Mouse (Mus musculus): ENCODE measurements around the gene Vmn1r206. TPM values are rescaled to one million over a fixed set of nuclear protein-coding genes. Genes with fewer than 3 reads are reported as not detected.
"Not testable (repeated sequence)": the region's sequence is repeated elsewhere in the genome, so short reads cannot be mapped to it uniquely, and the experiment has no call there.

Gene Vmn1r206
- not detected in 2 replicates for polyA plus RNA-seq (2014; fragmentation: Nextera tagmentation; extraction: Ambion mirVana)

DNA sequence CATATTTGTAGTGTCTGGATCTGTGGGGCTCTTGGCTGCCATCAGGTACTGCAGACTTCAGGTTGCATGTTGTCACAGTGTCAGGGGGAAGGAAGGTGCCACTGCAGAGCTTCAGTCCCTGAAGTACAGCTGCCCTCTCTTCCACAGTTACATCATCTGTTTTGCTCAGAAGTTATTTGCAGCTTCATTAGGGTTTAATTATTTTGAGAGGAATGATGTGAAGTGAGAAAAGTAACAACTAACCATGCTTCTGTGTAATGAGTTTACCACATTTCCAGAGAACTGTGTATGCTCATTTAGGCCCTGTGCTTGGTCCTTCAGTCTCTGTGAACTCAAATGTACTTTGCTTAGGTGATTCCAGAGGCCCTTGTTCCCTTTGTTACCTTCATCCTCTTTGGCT, at the start of gene Vmn1r206:
TSS of gene Vmn1r206 (minus strand) at position 101 of the 400 bp plus-strand sequence.
- not testable (repeated sequence) for H3K4me1 ChIP-seq (ENCODE audit: control insufficient read depth in 2 of 2, insufficient read depth in 2 of 2, low read length in 2 of 2); H3K4me3 ChIP-seq (ENCODE audit: control insufficient read depth in 1 of 2, insufficient read depth in 1 of 2, low read depth in 1 of 2, low read length in 2 of 2); H3K27me3 ChIP-seq (ENCODE audit: control insufficient read depth, insufficient read depth, low read length); H3K4me2 ChIP-seq (ENCODE audit: low read length); H3K27ac ChIP-seq (replicated peaks in 1 of 2; ENCODE audit: control insufficient read depth in 1 of 2, insufficient read depth in 1 of 2, low read depth in 2 of 2, low read length in 2 of 2); H3K9ac ChIP-seq (ENCODE audit: low read length); H3K9me3 ChIP-seq (ENCODE audit: control insufficient read depth, low read length); ATAC-seq (ENCODE audit: insufficient number of reproducible peaks, insufficient read depth, low FRiP score, low read depth); H3K36me3 ChIP-seq (ENCODE audit: control insufficient read depth, insufficient read depth, low read length)

DNA sequence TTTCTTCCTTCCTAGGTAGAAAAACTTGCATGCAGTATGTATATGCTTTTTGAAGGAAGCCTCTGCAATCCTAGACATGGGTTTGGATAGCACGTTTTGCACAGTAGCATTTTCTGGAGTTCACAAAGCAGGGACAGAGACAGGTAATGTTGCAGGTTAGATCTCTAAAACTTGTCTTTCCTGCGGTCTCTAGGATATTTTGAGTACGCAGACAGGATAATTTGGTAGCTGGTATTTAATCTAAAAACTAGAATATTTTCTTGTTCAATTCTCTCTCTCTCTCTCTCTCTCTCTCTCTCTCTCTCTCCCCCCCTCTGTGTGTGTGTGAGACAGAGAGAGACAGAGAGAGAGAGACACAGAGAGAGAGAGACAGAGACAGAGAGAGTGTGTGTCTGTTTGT, 31.2 kb downstream of the Vmn1r206 start, which contains the start of gene Vmn1r205:
TSS of gene Vmn1r205 (minus strand) at position 101 of the 400 bp plus-strand sequence.
- no peak for ATAC-seq (ENCODE audit: insufficient number of reproducible peaks, insufficient read depth, low FRiP score, low read depth)
- Histone ChIP-seq H3K4me3 (ENCODE audit: control insufficient read depth in 1 of 2, insufficient read depth in 1 of 2, low read depth in 1 of 2, low read length in 2 of 2) (no peak within 1 kb of the TSS), H3K4me2 (ENCODE audit: low read length) (no peak within 1 kb of the TSS), H3K36me3 (ENCODE audit: control insufficient read depth, insufficient read depth, low read length) (no peaks in the 10 kb centered on the region), H3K4me1 (ENCODE audit: control insufficient read depth in 2 of 2, insufficient read depth in 2 of 2, low read length in 2 of 2) (no peaks in the 10 kb centered on the region), H3K9ac (ENCODE audit: low read length) (no peak within 1 kb of the TSS), H3K27me3 (ENCODE audit: control insufficient read depth, insufficient read depth, low read length) (no peaks in the 10 kb centered on the region), H3K27ac (replicated peaks in 1 of 2; ENCODE audit: control insufficient read depth in 1 of 2, insufficient read depth in 1 of 2, low read depth in 2 of 2, low read length in 2 of 2) (no peak within 1 kb of the TSS), H3K9me3 (ENCODE audit: control insufficient read depth, low read length) (no peaks in the 10 kb centered on the region)
- WGBS, result 75% methylated on average over 3 of the region's 3 CpGs

DNA sequence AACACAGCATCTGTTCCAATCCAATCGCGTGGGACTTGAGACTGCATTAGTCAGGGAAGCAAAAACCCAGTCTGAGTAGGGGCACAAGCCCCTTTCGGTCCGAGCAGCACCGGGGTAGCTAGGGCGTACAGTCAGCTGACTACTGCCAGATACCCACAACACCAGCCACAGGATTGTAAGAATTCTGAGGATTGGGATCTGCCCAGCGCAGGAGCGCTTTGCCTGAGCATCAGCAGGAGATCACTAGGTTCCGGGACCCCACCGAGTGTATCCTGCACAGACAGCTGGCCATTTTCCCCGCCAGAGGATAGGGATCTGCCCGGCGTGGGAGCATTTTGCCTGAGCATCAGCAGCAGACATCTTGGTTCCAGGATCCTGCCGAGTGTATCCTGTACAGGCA, 40.7 kb downstream of the Vmn1r206 start:
- H3K27me3 ChIP-seq (ENCODE audit: control insufficient read depth, insufficient read depth, low read length); H3K9ac ChIP-seq (ENCODE audit: low read length); H3K36me3 ChIP-seq (ENCODE audit: control insufficient read depth, insufficient read depth, low read length); H3K9me3 ChIP-seq (ENCODE audit: control insufficient read depth, low read length); H3K4me1 ChIP-seq (ENCODE audit: control insufficient read depth in 2 of 2, insufficient read depth in 2 of 2, low read length in 2 of 2); H3K27ac ChIP-seq (replicated peaks in 1 of 2; ENCODE audit: control insufficient read depth in 1 of 2, insufficient read depth in 1 of 2, low read depth in 2 of 2, low read length in 2 of 2); ATAC-seq (ENCODE audit: insufficient number of reproducible peaks, insufficient read depth, low FRiP score, low read depth); H3K4me3 ChIP-seq (ENCODE audit: control insufficient read depth in 1 of 2, insufficient read depth in 1 of 2, low read depth in 1 of 2, low read length in 2 of 2); H3K4me2 ChIP-seq (ENCODE audit: low read length): not testable (repeated sequence)
- 64% methylated on average over 13 of the region's 14 CpGs for WGBS

DNA sequence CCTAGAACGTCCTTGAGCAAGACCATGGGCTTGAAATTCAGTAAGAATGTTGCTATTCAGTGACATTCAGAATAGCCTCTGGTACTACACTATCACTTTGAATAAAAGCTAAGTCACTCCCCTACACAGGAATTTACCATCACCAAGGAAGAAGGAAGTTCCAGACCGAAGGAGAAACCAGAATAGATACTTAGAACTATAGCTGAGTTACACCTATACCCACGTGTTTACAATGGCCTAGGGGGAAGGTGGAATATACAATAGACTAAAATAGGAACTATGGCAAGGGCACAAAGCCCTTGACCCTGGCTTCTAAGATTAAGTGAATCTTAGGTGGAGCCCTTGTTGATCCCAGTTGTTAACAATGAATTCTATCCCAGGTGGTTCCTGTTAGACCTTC, 49.1 kb downstream of the Vmn1r206 start:
- H3K9ac ChIP-seq (ENCODE audit: low read length); H3K9me3 ChIP-seq (ENCODE audit: control insufficient read depth, low read length); ATAC-seq (ENCODE audit: insufficient number of reproducible peaks, insufficient read depth, low FRiP score, low read depth); H3K36me3 ChIP-seq (ENCODE audit: control insufficient read depth, insufficient read depth, low read length); H3K4me3 ChIP-seq (ENCODE audit: control insufficient read depth in 1 of 2, insufficient read depth in 1 of 2, low read depth in 1 of 2, low read length in 2 of 2); H3K4me2 ChIP-seq (ENCODE audit: low read length); H3K27me3 ChIP-seq (ENCODE audit: control insufficient read depth, insufficient read depth, low read length); H3K27ac ChIP-seq (replicated peaks in 1 of 2; ENCODE audit: control insufficient read depth in 1 of 2, insufficient read depth in 1 of 2, low read depth in 2 of 2, low read length in 2 of 2); H3K4me1 ChIP-seq (ENCODE audit: control insufficient read depth in 2 of 2, insufficient read depth in 2 of 2, low read length in 2 of 2): not testable (repeated sequence)
- 71% methylated on average over 3 of the region's 3 CpGs for WGBS

Other genes starting within 250 kb of the Vmn1r206 start
- gene Vmn1r199, start 244.4 kb downstream of the Vmn1r206 start, polyA plus RNA-seq (2014; fragmentation: Nextera tagmentation; extraction: Ambion mirVana), result not detected in 2 replicates
- gene Vmn1r200, start 233.9 kb downstream of the Vmn1r206 start, polyA plus RNA-seq (2014; fragmentation: Nextera tagmentation; extraction: Ambion mirVana), result not detected in 2 replicates
- gene Vmn1r201, start 152.3 kb downstream of the Vmn1r206 start, polyA plus RNA-seq (2014; fragmentation: Nextera tagmentation; extraction: Ambion mirVana), result not detected in 2 replicates
- not detected in 2 replicates for gene Vmn1r202, start 118.9 kb downstream of the Vmn1r206 start, polyA plus RNA-seq (2014; fragmentation: Nextera tagmentation; extraction: Ambion mirVana)
- gene Vmn1r203, start 106.1 kb downstream of the Vmn1r206 start, polyA plus RNA-seq (2014; fragmentation: Nextera tagmentation; extraction: Ambion mirVana), result not detected in 2 replicates
- gene Vmn1r204, start 71.1 kb downstream of the Vmn1r206 start, polyA plus RNA-seq (2014; fragmentation: Nextera tagmentation; extraction: Ambion mirVana), result not detected in 2 replicates
- gene Vmn1r205, start 31.3 kb downstream of the Vmn1r206 start, polyA plus RNA-seq (2014; fragmentation: Nextera tagmentation; extraction: Ambion mirVana), result not detected in 2 replicates
- not detected in 2 replicates for gene Vmn1r207-ps, start 105.4 kb upstream of the Vmn1r206 start, polyA plus RNA-seq (2014; fragmentation: Nextera tagmentation; extraction: Ambion mirVana)
- not detected in 2 replicates for gene Vmn1r208, start 153.1 kb upstream of the Vmn1r206 start, polyA plus RNA-seq (2014; fragmentation: Nextera tagmentation; extraction: Ambion mirVana)
- gene Vmn1r209, start 185.4 kb upstream of the Vmn1r206 start, polyA plus RNA-seq (2014; fragmentation: Nextera tagmentation; extraction: Ambion mirVana), result not detected in 2 replicates
- gene Vmn1r210, start 207.1 kb upstream of the Vmn1r206 start, polyA plus RNA-seq (2014; fragmentation: Nextera tagmentation; extraction: Ambion mirVana), result not detected in 2 replicates
- not detected in 2 replicates for gene Vmn1r211, start 233.3 kb upstream of the Vmn1r206 start, polyA plus RNA-seq (2014; fragmentation: Nextera tagmentation; extraction: Ambion mirVana)